Mouse (Mus musculus): ENCODE measurements around the gene Epb41l1.

Gene Epb41l1

GRCm38 (mm10) chr2:156425618-156426017 is 4.9 kb downstream of the Epb41l1 start:
- DNase-seq (ENCODE audit: low spot score) = no peak

GRCm38 (mm10) chr2:156426151-156426550 is 5.4 kb downstream of the Epb41l1 start:
- no peak for DNase-seq (ENCODE audit: low spot score)

- no peak for DNase-seq (ENCODE audit: low spot score)
Observed at GRCm38 (mm10) chr2:156429836-156430235, 9.1 kb downstream of the Epb41l1 start.

GRCm38 (mm10) chr2:156430326-156430725 is 9.6 kb downstream of the Epb41l1 start:
- DNase-seq (ENCODE audit: low spot score) = no peak

- no peak for DNase-seq (ENCODE audit: low spot score)
Observed at GRCm38 (mm10) chr2:156431409-156431808, 10.7 kb downstream of the Epb41l1 start.

- peak; percentile 58 for DNase-seq (ENCODE audit: low spot score)
Observed at GRCm38 (mm10) chr2:156432086-156432485, 11.4 kb downstream of the Epb41l1 start.

GRCm38 (mm10) chr2:156432874-156433868 is 12.5 kb downstream of the Epb41l1 start:
- no peak for DNase-seq (ENCODE audit: low spot score)

- DNase-seq (ENCODE audit: low spot score) = no peak
Observed at GRCm38 (mm10) chr2:156437637-156438036, 16.9 kb downstream of the Epb41l1 start.

- DNase-seq (ENCODE audit: low spot score) = no peak
Observed at GRCm38 (mm10) chr2:156439666-156440462, 19.2 kb downstream of the Epb41l1 start.

- DNase-seq (ENCODE audit: low spot score) = no peak
Observed at GRCm38 (mm10) chr2:156441909-156442308, 21.2 kb downstream of the Epb41l1 start.

- no peak for DNase-seq (ENCODE audit: low spot score)
Observed at GRCm38 (mm10) chr2:156443323-156443722, 22.6 kb downstream of the Epb41l1 start.

- DNase-seq (ENCODE audit: low spot score) = no peak
Observed at GRCm38 (mm10) chr2:156446489-156447035, 25.9 kb downstream of the Epb41l1 start.

GRCm38 (mm10) chr2:156447413-156448295 is 26.9 kb downstream of the Epb41l1 start:
- DNase-seq (ENCODE audit: low spot score) = no peak

GRCm38 (mm10) chr2:156451225-156452148 is 30.8 kb downstream of the Epb41l1 start:
- peak; percentile 39 for DNase-seq (ENCODE audit: low spot score)

- no peak for DNase-seq (ENCODE audit: low spot score)
Observed at GRCm38 (mm10) chr2:156452149-156452536, 31.4 kb downstream of the Epb41l1 start.

- DNase-seq (ENCODE audit: low spot score) = no peak
Observed at GRCm38 (mm10) chr2:156453822-156454221, 33.1 kb downstream of the Epb41l1 start.

- DNase-seq (ENCODE audit: low spot score) = no peak
Observed at GRCm38 (mm10) chr2:156455508-156456108, 34.9 kb downstream of the Epb41l1 start.

- DNase-seq (ENCODE audit: low spot score) = no peak
Observed at GRCm38 (mm10) chr2:156456386-156457342, 36.0 kb downstream of the Epb41l1 start.

GRCm38 (mm10) chr2:156457343-156457717 is 36.6 kb downstream of the Epb41l1 start:
- DNase-seq (ENCODE audit: low spot score) = no peak

All from layer of hippocampus, adult 11-12 months (tissue).